Mouse (Mus musculus): ENCODE results near the gene Tinagl1. TPM values are rescaled to one million over a fixed set of nuclear protein-coding genes. Genes with fewer than 3 reads are reported as not detected.

The Tinagl1 gene
- total RNA-seq, 2 experiments from 2014 or later: 13.3 to 17.0 TPM

- H3K27ac ChIP-seq: no peak overlapping the region
- no peak for DNase-seq (ENCODE audit: extremely low spot score in 1 of 2, low spot score in 2 of 2)
- no peak for TF ChIP-seq CTCF (IDR thresholded peaks at IDR 0.05)
- intact Hi-C loops (cut with DNase I): no loop called here
- H3K4me3 ChIP-seq: no peak overlapping the region
These were observed 21.0 kb upstream of the Tinagl1 start for GRCm38 (mm10) chr4:130195924-130196323.

- no peak overlapping the region for H3K27ac ChIP-seq
- no peak for TF ChIP-seq CTCF (IDR thresholded peaks at IDR 0.05)
- H3K4me3 ChIP-seq: no peak overlapping the region
- intact Hi-C loops (cut with DNase I): no loop called here
- DNase-seq (ENCODE audit: extremely low spot score in 1 of 2, low spot score in 2 of 2): no peak
These were observed 17.3 kb upstream of the Tinagl1 start for GRCm38 (mm10) chr4:130192266-130192665.

GRCm38 (mm10) chr4:130189606-130190005 is 14.7 kb upstream of the Tinagl1 start:
- no peak for TF ChIP-seq CTCF (IDR thresholded peaks at IDR 0.05)
- intact Hi-C loops (cut with DNase I): loop anchor here (1.0 to 10.0 kb wide), 3 partner anchors 51 to 405 kb away; no protein-coding TSS in a partner anchor
- Histone ChIP-seq H3K27ac (no peak overlapping the region), H3K4me3 (no peak overlapping the region)
- no peak for DNase-seq (ENCODE audit: extremely low spot score in 1 of 2, low spot score in 2 of 2)

- peak; percentile 79 to 86 for DNase-seq (ENCODE audit: extremely low spot score in 1 of 2, low spot score in 2 of 2)
- Histone ChIP-seq H3K27ac (no peak overlapping the region), H3K4me3 (no peak overlapping the region)
- intact Hi-C loops (cut with DNase I): loop anchor here (1.0 to 10.0 kb wide), 3 partner anchors 51 to 404 kb away; no protein-coding TSS in a partner anchor
- TF ChIP-seq CTCF (IDR thresholded peaks at IDR 0.05): peak; percentile 96
These were observed 13.9 kb upstream of the Tinagl1 start for GRCm38 (mm10) chr4:130188806-130189297.

- no peak for TF ChIP-seq CTCF (IDR thresholded peaks at IDR 0.05)
- H3K27ac ChIP-seq: no peak overlapping the region
- no peak overlapping the region for H3K4me3 ChIP-seq
- intact Hi-C loops (cut with DNase I): loop anchor here (1.0 to 10.0 kb wide), 2 partner anchors 151 to 402 kb away; no protein-coding TSS in a partner anchor
- DNase-seq (ENCODE audit: extremely low spot score in 1 of 2, low spot score in 2 of 2): no peak
These were observed 12.0 kb upstream of the Tinagl1 start for GRCm38 (mm10) chr4:130186891-130187290.

- DNase-seq (ENCODE audit: extremely low spot score in 1 of 2, low spot score in 2 of 2): no peak
- Histone ChIP-seq H3K27ac (no peak overlapping the region), H3K4me3 (no peak overlapping the region)
- intact Hi-C loops (cut with DNase I): loop anchor here (1.0 to 10.0 kb wide), 2 partner anchors 150 to 402 kb away; no protein-coding TSS in a partner anchor
- no peak for TF ChIP-seq CTCF (IDR thresholded peaks at IDR 0.05)
These were observed 11.5 kb upstream of the Tinagl1 start for GRCm38 (mm10) chr4:130186450-130186849.

- Histone ChIP-seq H3K4me3 (no peak overlapping the region), H3K27ac (no peak overlapping the region)
- no peak for DNase-seq (ENCODE audit: extremely low spot score in 1 of 2, low spot score in 2 of 2)
- intact Hi-C loops (cut with DNase I): loop anchor here (10.0 kb wide), 1 partner anchor 399 kb away; no protein-coding TSS in a partner anchor
- TF ChIP-seq CTCF (IDR thresholded peaks at IDR 0.05): no peak
These were observed 9.0 kb upstream of the Tinagl1 start for GRCm38 (mm10) chr4:130183879-130184278.

GRCm38 (mm10) chr4:130183023-130183422 is 8.1 kb upstream of the Tinagl1 start:
- no peak for DNase-seq (ENCODE audit: extremely low spot score in 1 of 2, low spot score in 2 of 2)
- intact Hi-C loops (cut with DNase I): loop anchor here (10.0 kb wide), 1 partner anchor 398 kb away; no protein-coding TSS in a partner anchor
- no peak for TF ChIP-seq CTCF (IDR thresholded peaks at IDR 0.05)
- H3K4me3 ChIP-seq: no peak overlapping the region
- H3K27ac ChIP-seq: no peak overlapping the region

GRCm38 (mm10) chr4:130181886-130182285 is 7.0 kb upstream of the Tinagl1 start:
- H3K27ac ChIP-seq: no peak overlapping the region
- no peak for DNase-seq (ENCODE audit: extremely low spot score in 1 of 2, low spot score in 2 of 2)
- intact Hi-C loops (cut with DNase I): loop anchor here (10.0 kb wide), 1 partner anchor 397 kb away; no protein-coding TSS in a partner anchor
- H3K4me3 ChIP-seq: no peak overlapping the region
- TF ChIP-seq CTCF (IDR thresholded peaks at IDR 0.05): no peak

GRCm38 (mm10) chr4:130180909-130181602 is 6.1 kb upstream of the Tinagl1 start:
- intact Hi-C loops (cut with DNase I): loop anchor here (10.0 kb wide), 1 partner anchor 396 kb away; no protein-coding TSS in a partner anchor
- no peak for TF ChIP-seq CTCF (IDR thresholded peaks at IDR 0.05)
- H3K4me3 ChIP-seq: no peak overlapping the region
- H3K27ac ChIP-seq: no peak overlapping the region
- DNase-seq (ENCODE audit: extremely low spot score in 1 of 2, low spot score in 2 of 2): no peak

GRCm38 (mm10) chr4:130179876-130180275 is 5.0 kb upstream of the Tinagl1 start:
- TF ChIP-seq CTCF (IDR thresholded peaks at IDR 0.05): no peak
- DNase-seq (ENCODE audit: extremely low spot score in 1 of 2, low spot score in 2 of 2): no peak
- intact Hi-C loops (cut with DNase I): loop anchor here (10.0 kb wide), 1 partner anchor 395 kb away; no protein-coding TSS in a partner anchor
- H3K4me3 ChIP-seq: no peak overlapping the region
- no peak overlapping the region for H3K27ac ChIP-seq

GRCm38 (mm10) chr4:130177536-130177935 is 2.6 kb upstream of the Tinagl1 start:
- Histone ChIP-seq H3K4me3 (no peak overlapping the region), H3K27ac (no peak overlapping the region)
- intact Hi-C loops (cut with DNase I): no loop called here
- no peak for DNase-seq (ENCODE audit: extremely low spot score in 1 of 2, low spot score in 2 of 2)
- TF ChIP-seq CTCF (IDR thresholded peaks at IDR 0.05): no peak
